Mouse (Mus musculus): ENCODE results near the gene Ccl27a.
A peak's percentile ranks its signal among the peaks of the same experiment; 100 is the strongest.
"Not testable (repeated sequence)": the region's sequence is repeated elsewhere in the genome, so short reads cannot be mapped to it uniquely, and the experiment has no call there.

Gene Ccl27a

GRCm38 (mm10) chr4:41774002-41774401 lies at the start of gene Ccl27a:
Gene Ccl27a, minus strand, starts transcription at chr4:41774247.
- DNase-seq (ENCODE audit: inconsistent age in 2 of 2, low spot score in 1 of 2), result peak; percentile 93 to 96

DNA sequence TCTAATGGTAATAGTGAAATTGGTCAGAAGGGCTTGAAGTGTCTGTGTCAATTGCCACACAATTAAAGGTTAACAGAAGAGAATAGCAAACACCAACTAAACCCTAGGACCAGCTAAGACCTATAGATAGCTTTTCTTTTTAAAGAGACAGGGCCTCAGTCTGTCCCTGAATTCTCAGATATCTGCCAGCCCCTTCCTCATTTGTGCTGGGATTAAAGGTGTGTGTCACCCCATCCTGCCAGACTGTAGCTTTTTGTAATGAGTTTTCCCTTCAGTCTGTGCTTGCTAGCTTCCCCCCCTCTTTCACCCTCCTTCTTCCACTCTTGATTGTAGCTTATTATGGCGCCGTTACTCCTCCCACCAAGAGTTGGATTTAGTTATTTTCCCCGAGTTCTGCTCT lies 9.2 kb upstream of the Ccl27a start:
- not testable (repeated sequence) for DNase-seq (ENCODE audit: inconsistent age in 2 of 2, low spot score in 1 of 2)

DNA sequence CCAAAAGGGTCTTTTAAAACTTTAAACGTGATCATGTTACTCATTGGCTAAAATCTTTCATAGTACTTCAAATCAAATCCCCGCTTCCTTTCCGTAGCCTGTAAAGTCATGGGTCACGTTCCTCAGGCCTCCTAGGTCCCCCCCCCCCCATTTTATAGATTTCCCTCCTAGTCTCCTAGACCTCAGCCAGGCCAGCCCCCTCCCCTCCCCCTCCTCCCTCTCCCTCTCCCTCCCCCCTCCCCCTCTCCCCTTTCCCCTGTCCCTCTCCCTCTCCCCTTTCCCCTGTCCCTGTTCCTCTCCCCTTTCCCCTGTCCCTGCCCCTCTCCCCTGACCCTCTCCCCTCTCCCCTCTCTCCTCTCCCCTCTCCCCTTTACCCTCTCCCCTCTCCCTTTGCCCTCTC lies 8.7 kb upstream of the Ccl27a start:
- DNase-seq (ENCODE audit: inconsistent age in 2 of 2, low spot score in 1 of 2), result not testable (repeated sequence)

DNA sequence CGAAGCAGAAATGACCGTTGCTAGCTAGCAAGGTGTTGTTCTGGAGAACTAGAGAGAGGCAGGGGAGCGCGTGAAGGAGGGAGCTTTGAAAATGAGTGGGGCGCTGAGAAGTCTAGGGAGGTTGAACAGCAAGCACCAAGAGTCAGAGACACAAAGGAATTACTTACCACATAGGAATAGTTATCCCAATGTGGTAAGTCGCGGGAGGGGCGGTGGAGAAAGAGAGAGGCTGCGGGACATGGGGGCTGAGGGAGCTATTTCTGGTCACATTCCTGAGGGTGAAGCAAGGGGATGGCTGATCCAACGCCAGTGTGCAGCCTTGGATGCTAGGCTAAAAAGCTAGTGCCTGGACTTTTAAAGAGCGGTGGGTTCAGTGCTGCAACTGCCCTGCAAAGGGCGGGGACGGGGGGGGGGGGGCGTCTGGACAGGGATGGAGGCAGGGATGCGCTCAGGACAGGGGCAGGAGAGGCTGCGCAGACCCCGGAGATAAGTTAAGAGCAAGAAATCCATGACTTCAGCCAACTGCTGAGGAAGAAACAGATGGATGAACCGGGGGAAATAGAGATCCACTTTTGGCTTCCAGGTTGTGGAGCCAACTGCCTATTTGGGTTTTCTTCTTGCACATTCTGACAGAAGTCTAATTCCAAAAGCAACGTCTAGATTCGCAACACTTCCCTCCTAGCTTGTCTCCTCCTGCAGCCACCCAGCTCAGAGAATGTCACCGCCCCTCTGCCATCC lies 7.9 kb upstream of the Ccl27a start:
- not testable (repeated sequence) for DNase-seq (ENCODE audit: inconsistent age in 2 of 2, low spot score in 1 of 2)

GRCm38 (mm10) chr4:41781271-41781670 lies 7.2 kb upstream of the Ccl27a start:
- DNase-seq (ENCODE audit: inconsistent age in 2 of 2, low spot score in 1 of 2), result not testable (repeated sequence)

GRCm38 (mm10) chr4:41775840-41776239 lies 1.8 kb upstream of the Ccl27a start:
- DNase-seq (ENCODE audit: inconsistent age in 2 of 2, low spot score in 1 of 2), result peak in 1 of 2 experiments; percentile 3

GRCm38 (mm10) chr4:41774506-41774905 lies 459 bp upstream of the Ccl27a start:
- not testable (repeated sequence) for DNase-seq (ENCODE audit: inconsistent age in 2 of 2, low spot score in 1 of 2)

DNA sequence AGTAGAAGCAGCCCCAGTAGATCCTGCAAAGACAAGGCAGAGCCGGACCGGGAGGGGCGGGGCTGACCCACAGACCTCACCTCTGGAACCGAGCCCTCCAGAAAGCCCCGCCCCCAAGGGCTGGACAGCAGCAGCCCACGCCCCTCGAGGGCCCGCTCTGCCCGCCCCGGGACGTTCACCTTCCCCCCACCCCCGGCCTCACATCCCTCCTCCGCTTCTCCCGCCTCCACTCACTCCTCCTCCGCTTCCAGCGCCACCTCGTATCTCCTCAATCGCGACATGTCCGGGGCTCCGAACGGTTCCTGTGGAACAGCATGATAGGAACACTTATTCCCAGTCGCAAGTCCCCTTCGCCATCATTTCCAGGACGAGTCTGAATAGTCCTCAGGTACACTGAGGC lies 545 bp downstream of the Ccl27a start:
- peak; percentile 90 to 97 for DNase-seq (ENCODE audit: inconsistent age in 2 of 2, low spot score in 1 of 2)

GRCm38 (mm10) chr4:41772946-41773345 lies 1.1 kb downstream of the Ccl27a start:
- DNase-seq (ENCODE audit: inconsistent age in 2 of 2, low spot score in 1 of 2), result peak; percentile 57 to 75

DNA sequence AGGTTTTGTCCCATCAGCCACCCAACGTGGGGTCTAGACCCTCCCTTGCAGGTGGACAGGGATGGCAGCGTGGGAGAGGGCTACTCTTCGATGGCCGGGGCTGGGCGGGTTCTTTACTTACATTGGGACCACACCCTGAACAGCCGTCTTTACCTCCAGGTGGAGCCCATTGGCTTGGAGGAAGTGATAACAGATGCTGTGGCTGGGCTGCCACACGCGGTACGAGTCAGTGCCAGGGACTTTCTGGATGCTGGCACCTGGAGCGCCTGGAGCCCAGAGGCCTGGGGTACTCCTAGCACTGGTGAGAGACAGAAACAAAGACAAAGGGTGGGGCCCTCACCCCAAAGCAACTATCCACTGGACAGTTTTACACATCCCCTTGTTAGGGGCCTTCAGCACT lies 6.7 kb downstream of the Ccl27a start:
- DNase-seq (ENCODE audit: inconsistent age in 2 of 2, low spot score in 1 of 2), result not testable (repeated sequence)

- DNase-seq (ENCODE audit: inconsistent age in 2 of 2, low spot score in 1 of 2), result not testable (repeated sequence)
Observed at GRCm38 (mm10) chr4:41763176-41763575, 10.9 kb downstream of the Ccl27a start.

DNA sequence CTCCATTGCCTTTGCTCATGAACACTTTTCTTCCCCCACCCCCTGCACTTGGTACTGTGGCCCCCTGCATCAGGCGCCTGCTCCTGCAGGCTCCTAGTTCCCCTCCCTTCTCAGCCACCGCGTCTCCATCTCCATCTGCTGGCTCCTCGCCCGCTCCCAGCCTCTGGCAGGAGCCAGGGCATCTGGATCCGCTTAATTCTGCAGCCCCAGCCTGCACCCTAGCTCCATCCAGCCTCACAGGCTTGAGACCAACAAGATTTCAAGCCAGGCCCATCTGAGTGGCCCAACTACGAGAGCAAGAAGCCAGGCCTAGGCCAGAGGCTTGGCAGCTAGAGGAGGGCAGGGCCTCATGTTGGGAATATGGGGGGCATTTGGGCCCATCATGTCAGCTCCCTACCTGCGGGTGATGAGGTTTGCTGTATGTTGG lies 11.3 kb downstream of the Ccl27a start:
- peak; percentile 49 to 64 for DNase-seq (ENCODE audit: inconsistent age in 2 of 2, low spot score in 1 of 2)

DNA sequence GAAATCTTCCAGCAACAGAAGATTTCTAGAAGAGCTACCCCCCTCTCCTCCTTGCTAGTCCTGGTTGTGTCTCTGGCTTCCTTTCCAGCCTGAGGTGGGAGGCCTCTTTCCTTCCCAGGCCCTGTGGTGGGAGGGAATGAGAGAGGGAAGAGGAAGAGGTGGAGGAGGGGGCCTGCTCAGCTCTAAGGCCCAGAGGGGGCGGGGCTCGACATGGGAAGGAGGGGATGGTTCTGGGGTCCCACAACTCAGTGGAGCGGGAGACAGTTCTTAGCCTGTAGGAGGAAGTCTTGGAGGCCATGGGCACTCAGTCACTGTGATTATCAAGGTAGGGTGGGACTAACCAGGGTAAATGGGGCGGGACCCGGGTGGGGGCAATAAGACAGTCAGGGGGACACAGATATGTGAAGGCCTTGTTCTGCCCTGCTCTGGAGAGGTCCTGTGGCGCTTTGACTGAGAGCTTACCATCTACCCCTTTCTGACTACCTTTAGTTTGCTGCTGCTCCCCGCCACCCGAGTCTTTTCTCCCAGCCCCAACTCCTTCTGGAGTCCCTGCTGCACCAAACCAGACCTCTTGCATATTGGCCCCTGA lies 11.9 kb downstream of the Ccl27a start:
- DNase-seq (ENCODE audit: inconsistent age in 2 of 2, low spot score in 1 of 2), result peak in 1 of 2 experiments; percentile 48

DNA sequence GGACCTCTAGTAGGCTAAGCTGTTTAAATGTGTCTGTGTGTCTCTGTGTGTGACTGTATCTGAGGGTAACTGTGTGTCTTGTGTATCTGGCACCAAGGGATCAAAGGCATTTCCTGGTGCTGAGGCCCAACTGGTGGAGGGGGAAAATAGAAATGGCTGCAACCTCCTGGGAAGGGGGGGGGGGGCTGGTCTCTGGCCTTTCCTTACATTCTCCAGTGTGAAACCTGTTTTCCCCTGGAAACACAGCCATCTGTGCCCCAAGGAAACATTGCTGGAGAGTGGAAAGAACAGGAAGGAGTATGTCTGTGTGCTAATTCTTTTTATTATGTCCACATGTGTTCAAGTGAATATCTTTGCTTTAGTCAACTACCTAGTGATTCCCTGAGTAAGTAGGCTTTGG lies 12.4 kb downstream of the Ccl27a start:
- DNase-seq (ENCODE audit: inconsistent age in 2 of 2, low spot score in 1 of 2), result no peak

DNA sequence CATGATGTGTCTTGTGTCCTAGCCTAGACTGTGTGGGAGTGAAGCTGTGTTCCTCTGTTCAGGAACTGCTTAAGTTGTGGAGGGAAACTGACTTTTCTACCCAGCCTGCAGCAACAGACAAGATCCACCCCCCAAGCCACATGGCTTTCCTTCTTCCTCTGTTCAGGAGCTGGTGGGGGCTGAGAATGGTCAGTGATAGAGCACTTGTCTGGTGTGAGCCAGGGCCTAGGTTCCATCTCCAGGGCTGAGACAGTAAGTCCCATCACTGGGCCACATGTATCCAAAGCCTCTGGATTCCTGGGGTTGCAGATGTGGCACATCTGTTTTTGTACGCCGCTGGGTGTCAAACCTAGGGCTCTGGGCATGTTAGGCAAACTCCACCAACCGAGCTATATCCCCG lies 13.1 kb downstream of the Ccl27a start:
- no peak for DNase-seq (ENCODE audit: inconsistent age in 2 of 2, low spot score in 1 of 2)

GRCm38 (mm10) chr4:41760288-41760721 lies 13.7 kb downstream of the Ccl27a start:
- DNase-seq (ENCODE audit: inconsistent age in 2 of 2, low spot score in 1 of 2), result peak; percentile 95 to 97

DNA sequence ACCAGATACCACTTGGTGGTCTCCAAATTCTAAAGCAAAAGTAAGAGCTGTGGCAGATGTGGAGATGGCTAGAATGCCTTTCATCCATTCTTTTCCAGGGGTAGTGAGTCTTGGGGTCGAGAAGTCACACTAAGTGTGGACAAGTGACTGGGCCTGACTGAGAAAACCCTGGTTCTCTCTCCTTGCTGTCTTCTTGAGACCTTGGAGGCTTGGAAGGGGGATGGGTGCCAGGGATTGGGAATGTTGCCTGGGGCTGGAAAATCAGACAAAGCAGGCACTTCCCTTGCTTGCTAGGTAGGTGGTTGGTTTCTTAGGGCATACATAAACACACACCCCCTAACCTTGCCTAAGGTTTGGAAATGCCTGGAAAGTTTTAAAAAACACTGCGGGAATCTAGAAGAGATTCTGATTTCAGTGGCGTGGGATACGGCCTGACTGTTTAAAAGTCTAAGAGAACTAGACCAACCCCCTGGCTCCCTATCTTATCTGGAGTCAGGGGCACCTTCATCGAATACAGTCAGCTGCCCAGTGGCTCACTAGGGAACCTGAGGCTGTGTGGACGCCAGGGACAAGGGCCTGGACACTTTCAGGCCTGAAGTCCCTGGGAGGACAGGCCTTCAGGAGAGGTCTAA lies 14.3 kb downstream of the Ccl27a start:
- DNase-seq (ENCODE audit: inconsistent age in 2 of 2, low spot score in 1 of 2), result peak; percentile 36 to 71

DNA sequence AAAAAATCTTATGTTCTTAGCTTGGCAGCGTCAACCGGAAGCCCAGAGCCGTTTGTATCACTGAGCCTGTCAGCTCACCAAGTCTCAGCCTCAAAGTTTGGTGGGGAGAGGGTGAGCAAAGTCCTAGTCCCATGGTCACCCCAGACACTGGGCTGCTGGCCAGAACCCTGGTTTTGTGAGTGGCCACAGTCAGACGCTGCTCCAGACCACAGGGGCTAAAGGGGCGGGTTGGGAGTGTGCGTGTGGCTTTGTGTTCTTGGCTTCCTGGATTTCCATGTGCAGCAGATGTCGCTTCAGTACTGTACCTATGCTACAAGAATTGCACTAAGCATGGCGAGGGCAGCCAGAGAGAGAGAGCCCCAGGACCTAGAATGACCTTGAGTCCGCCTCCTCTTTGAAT lies 14.8 kb downstream of the Ccl27a start:
- peak in 1 of 2 experiments; percentile 55 for DNase-seq (ENCODE audit: inconsistent age in 2 of 2, low spot score in 1 of 2)

- DNase-seq (ENCODE audit: inconsistent age in 2 of 2, low spot score in 1 of 2), result no peak
Observed at GRCm38 (mm10) chr4:41758701-41759100, 15.3 kb downstream of the Ccl27a start.

DNA sequence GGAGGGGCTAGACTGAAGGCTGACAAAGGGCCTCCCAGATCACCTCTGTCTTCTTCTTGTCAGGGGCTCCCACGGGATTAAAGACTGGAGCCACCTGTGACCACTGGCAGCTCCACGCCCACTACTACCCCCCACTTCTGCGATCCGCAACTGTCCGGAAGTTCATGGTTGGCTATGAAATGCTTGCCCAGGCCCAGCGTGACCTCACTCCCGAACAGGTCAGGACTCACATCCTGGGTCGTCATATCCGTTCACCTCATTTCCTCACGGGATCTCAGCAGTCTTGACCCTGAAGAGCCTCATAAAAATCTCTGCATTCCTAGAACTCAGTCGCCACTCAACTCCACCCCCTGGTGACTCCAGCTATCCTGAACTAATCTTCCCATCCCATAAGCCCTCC lies 16.0 kb downstream of the Ccl27a start:
- peak; percentile 37 to 63 for DNase-seq (ENCODE audit: inconsistent age in 2 of 2, low spot score in 1 of 2)

DNA sequence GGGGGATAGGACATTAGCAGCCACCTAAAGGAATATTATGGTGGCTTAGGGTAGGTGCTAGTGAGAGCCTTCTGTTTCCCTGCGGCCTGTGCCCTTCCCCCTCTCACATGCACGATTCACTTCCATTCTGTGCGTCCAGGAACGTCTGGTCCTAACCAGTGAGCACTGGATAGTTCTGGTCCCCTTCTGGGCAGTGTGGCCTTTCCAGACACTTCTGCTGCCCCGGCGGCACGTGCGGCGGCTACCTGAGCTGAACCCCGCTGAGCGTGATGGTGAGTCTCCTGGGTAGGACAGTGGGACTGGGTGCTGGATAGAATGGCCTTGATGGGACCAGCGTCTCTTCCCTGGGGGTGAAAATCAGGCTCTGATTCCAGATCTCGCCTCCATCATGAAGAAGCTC lies 16.7 kb downstream of the Ccl27a start:
- DNase-seq (ENCODE audit: inconsistent age in 2 of 2, low spot score in 1 of 2), result no peak

DNA sequence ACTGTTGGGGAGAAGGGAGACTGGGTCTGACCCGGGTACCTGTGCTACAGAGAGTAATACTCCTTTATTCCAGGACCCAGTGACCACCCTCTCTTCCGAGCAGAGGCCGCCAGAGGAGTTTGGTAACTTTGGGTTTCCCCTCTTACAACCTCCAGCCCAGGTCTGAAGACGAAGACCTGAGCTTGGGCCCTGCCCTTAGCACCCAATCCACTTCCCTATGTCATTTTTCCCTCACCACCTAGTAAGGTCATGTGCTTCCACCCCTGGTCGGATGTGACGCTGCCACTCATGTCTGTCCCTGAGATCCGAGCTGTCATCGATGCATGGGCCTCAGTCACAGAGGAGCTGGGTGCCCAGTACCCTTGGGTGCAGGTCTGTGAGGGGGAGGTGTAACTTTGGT lies 17.6 kb downstream of the Ccl27a start:
- DNase-seq (ENCODE audit: inconsistent age in 2 of 2, low spot score in 1 of 2), result peak in 1 of 2 experiments; percentile 35

All from adrenal gland, adult (tissue).